Mouse (Mus musculus): Measurements from ENCODE around the gene Lrwd1. TPM values are rescaled to one million over a fixed set of nuclear protein-coding genes. Genes with fewer than 3 reads are reported as not detected.
A peak's percentile ranks its signal among the peaks of the same experiment; 100 is the strongest.

Gene Lrwd1
- total RNA-seq, 1 experiment: 74.7 TPM

DNA sequence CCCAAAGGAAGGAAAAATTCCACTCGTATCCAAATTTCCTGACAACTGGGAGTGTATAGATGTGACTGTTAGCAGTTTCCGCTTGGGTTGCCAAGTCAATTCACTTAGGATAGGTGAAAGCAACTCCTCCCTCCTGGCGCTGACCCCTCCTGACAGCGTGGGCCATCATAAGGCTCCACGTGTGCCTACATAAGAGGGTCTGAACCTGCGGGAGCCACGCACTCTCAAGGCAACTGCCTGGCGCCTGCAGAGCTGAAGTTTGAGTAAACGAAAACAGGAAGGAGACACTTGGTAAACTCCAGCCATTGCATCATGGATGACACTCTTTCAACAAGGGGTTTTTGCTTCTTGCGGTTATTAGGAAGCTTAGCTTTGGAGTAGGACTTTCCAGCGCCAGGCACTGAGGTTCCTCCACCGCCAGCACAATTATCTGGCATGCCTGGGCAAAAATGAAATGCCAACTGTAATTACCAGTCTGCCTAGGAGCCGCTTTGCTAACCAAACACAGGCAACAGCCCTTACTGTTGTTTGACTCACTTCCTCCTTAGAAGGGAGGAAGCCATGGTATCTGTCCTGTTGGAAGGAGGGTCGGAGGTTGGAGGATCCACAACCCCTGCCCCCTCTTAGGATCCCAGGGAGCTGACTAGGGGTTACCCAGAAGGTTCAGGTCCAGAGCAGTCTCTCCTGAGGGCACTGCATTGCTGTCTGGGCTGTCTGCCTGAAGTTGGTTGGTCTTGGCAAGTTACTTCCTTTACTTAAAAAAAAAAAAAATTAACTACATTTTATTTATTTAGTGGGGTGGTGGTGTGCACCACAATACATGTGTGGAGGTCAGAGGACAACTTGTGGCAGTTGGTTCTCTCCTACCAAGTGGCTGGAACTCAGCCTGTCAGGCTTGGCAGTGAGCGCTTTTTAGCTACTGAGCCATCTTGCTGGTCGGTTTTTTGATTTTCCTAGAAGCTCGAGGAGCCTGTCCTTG is 35.8 kb upstream of the Lrwd1 start:
- Histone ChIP-seq H3K27ac (ENCODE audit: insufficient read depth, low read depth, low read length, poor library complexity, severe bottlenecking) (no peak overlapping the region), H3K4me3 (ENCODE audit: insufficient read depth in 1 of 2, low read depth in 1 of 2, low read length in 2 of 2, poor library complexity in 1 of 2, severe bottlenecking in 1 of 2) (peak overlapping the region in 1 of 2 experiments; percentile 67; a peak in 1 of 4 replicates), H3K9me3 (ENCODE audit: control insufficient read depth, insufficient read depth, low read depth, low read length) (no peaks in the 10 kb centered on the region), H3K4me1 (ENCODE audit: control insufficient read depth in 2 of 2, insufficient read depth in 2 of 2, low read length in 2 of 2, poor library complexity in 1 of 2) (peaks cover 0 to 3% of the 10 kb centered on the region in 2 experiments; a peak in 1 of 4 replicates), H3K36me3 (ENCODE audit: control insufficient read depth, insufficient read depth, low read length, poor library complexity, severe bottlenecking) (no peaks in the 10 kb centered on the region), H3K9ac (ENCODE audit: insufficient read depth, low read depth, low read length, poor library complexity, severe bottlenecking) (no peak overlapping the region)
- TF ChIP-seq CHD2 (IDR thresholded peaks at IDR 0.05; ENCODE audit: low read depth, low read length) (no peak), HCFC1 (IDR thresholded peaks at IDR 0.05; ENCODE audit: borderline replicate concordance, insufficient read depth, low read length) (no peak), ZC3H11A (IDR thresholded peaks at IDR 0.05; ENCODE audit: borderline replicate concordance, low read depth, low read length) (no peak), MAFK (IDR thresholded peaks at IDR 0.05; ENCODE audit: insufficient read depth, low read depth, low read length) (no peak), ZNF384 (IDR thresholded peaks at IDR 0.05; ENCODE audit: low read depth, low read length) (no peak)
- in situ Hi-C loops (cut with MboI; ENCODE audit: low sequenced_read_pairs in 2 of 2, unreplicated experiment in 2 of 2): no loop called here
- no peak for DNase-seq (ENCODE audit: low read depth, low spot score)

DNA sequence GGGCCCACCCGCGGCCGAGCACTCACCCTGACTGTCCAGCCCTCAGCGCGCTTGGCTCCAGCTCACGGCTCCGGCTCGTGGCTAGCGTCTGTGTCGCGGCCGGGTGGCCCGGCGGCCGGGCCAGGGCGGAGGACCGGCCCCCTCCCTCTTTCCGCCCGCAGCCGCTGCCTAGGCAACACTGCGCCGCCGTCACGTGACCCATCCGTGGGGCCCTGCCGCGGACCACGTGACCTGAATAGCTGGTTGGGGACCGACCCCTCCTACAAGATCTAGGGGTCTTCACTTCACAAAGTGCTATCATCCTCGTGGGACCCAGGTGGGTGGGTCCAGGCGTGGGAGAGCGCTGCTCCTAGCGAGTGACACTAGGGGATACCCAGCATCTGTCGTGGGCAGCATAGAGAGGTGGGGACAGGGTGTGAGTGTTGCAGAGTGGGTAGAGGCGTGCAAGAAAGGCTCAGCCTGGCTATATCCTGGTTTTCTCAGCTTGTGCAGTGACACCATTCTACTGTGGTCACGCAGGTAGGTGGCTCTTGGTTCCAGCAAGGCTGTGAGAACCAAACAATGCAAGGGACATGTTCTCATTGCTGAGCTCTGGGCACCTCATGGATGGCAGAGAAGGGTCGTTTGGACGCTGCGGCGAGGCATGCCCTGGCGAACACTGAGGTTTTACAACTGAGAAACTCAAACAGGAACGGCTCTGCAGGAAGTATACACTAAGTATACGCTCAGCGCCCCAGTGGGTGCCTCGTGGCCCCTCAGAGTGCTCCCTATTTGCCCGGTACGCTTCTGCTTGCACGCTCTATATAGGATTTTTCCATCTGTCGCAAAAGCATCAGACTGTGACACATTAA is 34.9 kb upstream of the Lrwd1 start, which contains the start of gene Orai2:
Gene Orai2, minus strand, starts transcription at position 202 of the 851 bp plus-strand sequence.
- TF ChIP-seq MAFK (IDR thresholded peaks at IDR 0.05; ENCODE audit: insufficient read depth, low read depth, low read length) (no peak), HCFC1 (IDR thresholded peaks at IDR 0.05; ENCODE audit: borderline replicate concordance, insufficient read depth, low read length) (no peak), ZC3H11A (IDR thresholded peaks at IDR 0.05; ENCODE audit: borderline replicate concordance, low read depth, low read length) (no peak), CHD2 (IDR thresholded peaks at IDR 0.05; ENCODE audit: low read depth, low read length) (no peak), ZNF384 (IDR thresholded peaks at IDR 0.05; ENCODE audit: low read depth, low read length) (no peak)
- H3K9ac ChIP-seq (ENCODE audit: insufficient read depth, low read depth, low read length, poor library complexity, severe bottlenecking): peak within 1 kb of the TSS; percentile 29; the same call in 1 of the 2 replicates
- H3K36me3 ChIP-seq (ENCODE audit: control insufficient read depth, insufficient read depth, low read length, poor library complexity, severe bottlenecking): no peaks in the 10 kb centered on the region
- no peak for DNase-seq (ENCODE audit: low read depth, low spot score)
- H3K27ac ChIP-seq (ENCODE audit: insufficient read depth, low read depth, low read length, poor library complexity, severe bottlenecking): no peak within 1 kb of the TSS
- in situ Hi-C loops (cut with MboI; ENCODE audit: low sequenced_read_pairs in 2 of 2, unreplicated experiment in 2 of 2): no loop called here
- H3K4me3 ChIP-seq (ENCODE audit: insufficient read depth in 1 of 2, low read depth in 1 of 2, low read length in 2 of 2, poor library complexity in 1 of 2, severe bottlenecking in 1 of 2): peak within 1 kb of the TSS; percentile 54 to 67
- no peaks in the 10 kb centered on the region for H3K9me3 ChIP-seq (ENCODE audit: control insufficient read depth, insufficient read depth, low read depth, low read length)
- peaks cover 0 to 3% of the 10 kb centered on the region in 2 experiments; a peak in 1 of 4 replicates for H3K4me1 ChIP-seq (ENCODE audit: control insufficient read depth in 2 of 2, insufficient read depth in 2 of 2, low read length in 2 of 2, poor library complexity in 1 of 2)

DNA sequence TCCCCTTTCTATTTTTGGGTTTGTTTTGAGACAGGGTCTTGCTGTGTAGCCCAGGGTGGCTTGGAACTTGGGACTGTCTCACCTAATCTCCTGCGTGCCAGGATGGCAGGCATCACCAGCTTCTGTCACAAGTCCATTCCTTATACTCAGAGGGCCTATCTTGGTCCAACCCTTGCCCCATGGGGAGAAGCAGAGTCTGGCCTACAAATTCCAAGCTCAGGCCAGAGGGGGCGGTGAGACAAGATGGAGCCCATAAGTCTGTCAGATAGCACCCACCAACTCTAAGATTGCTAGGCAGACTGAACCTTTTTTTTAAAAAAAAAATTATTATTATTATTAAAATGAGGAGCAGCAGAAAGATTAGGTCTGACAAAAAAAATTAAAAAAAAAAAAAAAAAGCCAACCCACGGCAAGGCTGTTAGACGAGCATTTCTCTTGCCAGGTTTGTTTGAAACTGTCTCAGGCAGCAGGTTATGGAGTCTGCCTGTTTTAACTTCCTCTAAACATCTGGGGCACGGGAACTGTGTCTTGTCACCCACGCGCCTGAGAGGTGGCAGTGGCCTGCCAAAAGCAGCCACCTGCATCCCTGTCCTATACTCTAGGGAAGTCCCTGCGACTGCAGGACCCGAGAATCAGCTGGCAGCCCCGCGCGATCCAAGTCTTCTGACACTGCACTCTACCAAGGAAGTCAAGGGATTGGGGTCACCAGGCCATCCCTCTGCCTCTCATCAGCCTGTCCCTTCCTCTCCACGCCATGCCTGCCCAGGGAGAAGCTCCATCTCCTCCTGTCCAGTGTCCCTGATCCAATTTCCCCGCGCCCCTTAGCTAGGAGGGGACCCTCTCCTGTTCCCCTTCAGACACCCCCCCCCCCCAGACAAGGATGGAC is 34.0 kb upstream of the Lrwd1 start:
- in situ Hi-C loops (cut with MboI; ENCODE audit: low sequenced_read_pairs in 2 of 2, unreplicated experiment in 2 of 2): no loop called here
- no peak for TF ChIP-seq HCFC1 (IDR thresholded peaks at IDR 0.05; ENCODE audit: borderline replicate concordance, insufficient read depth, low read length)
- TF ChIP-seq CHD2 (IDR thresholded peaks at IDR 0.05; ENCODE audit: low read depth, low read length): no peak
- TF ChIP-seq MAFK (IDR thresholded peaks at IDR 0.05; ENCODE audit: insufficient read depth, low read depth, low read length): no peak
- no peak for TF ChIP-seq ZNF384 (IDR thresholded peaks at IDR 0.05; ENCODE audit: low read depth, low read length)
- no peak for TF ChIP-seq ZC3H11A (IDR thresholded peaks at IDR 0.05; ENCODE audit: borderline replicate concordance, low read depth, low read length)
- Histone ChIP-seq H3K9ac (ENCODE audit: insufficient read depth, low read depth, low read length, poor library complexity, severe bottlenecking) (peak overlapping the region; percentile 9; the same call in 1 of the 2 replicates), H3K27ac (ENCODE audit: insufficient read depth, low read depth, low read length, poor library complexity, severe bottlenecking) (no peak overlapping the region), H3K4me3 (ENCODE audit: insufficient read depth in 1 of 2, low read depth in 1 of 2, low read length in 2 of 2, poor library complexity in 1 of 2, severe bottlenecking in 1 of 2) (peak overlapping the region; percentile 54 to 67), H3K4me1 (ENCODE audit: control insufficient read depth in 2 of 2, insufficient read depth in 2 of 2, low read length in 2 of 2, poor library complexity in 1 of 2) (peaks cover 0 to 3% of the 10 kb centered on the region in 2 experiments; a peak in 1 of 4 replicates), H3K9me3 (ENCODE audit: control insufficient read depth, insufficient read depth, low read depth, low read length) (no peaks in the 10 kb centered on the region), H3K36me3 (ENCODE audit: control insufficient read depth, insufficient read depth, low read length, poor library complexity, severe bottlenecking) (no peaks in the 10 kb centered on the region)
- no peak for DNase-seq (ENCODE audit: low read depth, low spot score)
